Mouse (Mus musculus): Measurements from ENCODE around the gene Tbccd1.
"Not testable (repeated sequence)": the region's sequence is repeated elsewhere in the genome, so short reads cannot be mapped to it uniquely, and the experiment has no call there.

Tbccd1 gene

DNA sequence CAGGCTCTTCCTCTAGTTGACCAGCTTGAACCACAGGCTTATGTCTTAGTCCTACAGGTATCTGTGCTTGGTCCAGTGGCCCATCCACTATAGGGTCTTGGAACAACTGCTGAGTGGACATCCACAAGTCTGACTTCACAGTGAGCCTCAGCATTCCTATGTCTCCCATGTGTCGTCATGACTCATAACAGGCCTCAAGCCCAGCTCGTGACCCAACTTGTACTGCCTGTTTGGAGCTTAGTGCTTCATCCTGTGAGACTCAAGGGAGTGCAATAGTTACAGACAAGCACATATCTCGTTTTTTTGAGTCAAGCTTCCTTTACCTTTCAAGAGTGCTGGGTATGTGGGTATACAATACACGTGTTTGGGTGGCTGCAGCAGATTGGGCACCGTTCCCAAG lies 74.8 kb downstream of the Tbccd1 start:
- no peak for DNase-seq (ENCODE audit: extremely low spot score)

- DNase-seq (ENCODE audit: extremely low spot score) = no peak
Observed at GRCm38 (mm10) chr16:22779228-22779835, 78.1 kb downstream of the Tbccd1 start.

- not testable (repeated sequence) for DNase-seq (ENCODE audit: extremely low spot score)
Observed at GRCm38 (mm10) chr16:22778296-22778695, 79.2 kb downstream of the Tbccd1 start.

DNA sequence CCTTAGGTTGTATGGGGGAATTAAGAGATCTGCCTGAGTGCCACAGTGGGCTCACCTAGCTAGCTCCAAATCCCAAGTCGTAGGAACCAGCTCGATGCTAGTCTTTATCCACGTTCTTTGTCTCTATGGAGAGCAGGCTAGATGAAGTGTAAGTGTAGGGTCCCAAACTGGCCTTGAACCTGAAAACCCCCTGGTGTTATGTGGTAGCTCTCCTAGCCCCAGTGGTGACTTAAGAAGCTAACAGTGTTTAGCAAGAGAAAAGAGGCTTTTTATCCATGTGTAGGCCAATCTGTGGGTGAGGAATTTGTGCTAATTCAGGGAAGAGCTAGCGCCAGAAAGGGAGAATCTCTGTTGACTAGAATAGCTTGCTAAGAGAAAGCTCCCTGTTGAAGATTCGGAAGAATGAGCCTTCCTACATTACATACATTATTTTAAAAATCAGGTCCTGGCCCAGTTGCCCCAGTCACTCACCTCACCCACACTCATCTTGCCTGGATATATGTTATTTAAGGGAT lies 81.9 kb downstream of the Tbccd1 start:
- no peak for DNase-seq (ENCODE audit: extremely low spot score)

DNA sequence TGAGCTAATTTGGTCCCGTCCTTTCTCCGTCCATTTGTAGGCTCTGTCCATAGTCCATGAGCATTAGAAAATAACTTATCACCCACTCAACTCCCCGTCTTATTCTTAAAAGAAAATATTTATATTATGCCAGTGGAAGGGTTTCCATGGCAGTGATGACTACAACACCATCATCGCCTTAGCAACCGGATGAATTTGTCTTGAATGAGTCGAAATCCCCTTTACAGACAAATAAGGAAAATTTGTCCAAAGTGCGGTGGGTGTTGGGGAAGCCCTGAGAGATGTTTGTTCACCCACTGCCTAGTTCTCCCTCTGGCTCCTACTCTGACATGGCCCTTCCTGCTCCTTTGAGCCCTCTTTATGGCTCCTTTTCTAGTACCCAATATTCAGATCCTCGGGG lies 88.8 kb downstream of the Tbccd1 start:
- DNase-seq (ENCODE audit: extremely low spot score) = no peak

DNA sequence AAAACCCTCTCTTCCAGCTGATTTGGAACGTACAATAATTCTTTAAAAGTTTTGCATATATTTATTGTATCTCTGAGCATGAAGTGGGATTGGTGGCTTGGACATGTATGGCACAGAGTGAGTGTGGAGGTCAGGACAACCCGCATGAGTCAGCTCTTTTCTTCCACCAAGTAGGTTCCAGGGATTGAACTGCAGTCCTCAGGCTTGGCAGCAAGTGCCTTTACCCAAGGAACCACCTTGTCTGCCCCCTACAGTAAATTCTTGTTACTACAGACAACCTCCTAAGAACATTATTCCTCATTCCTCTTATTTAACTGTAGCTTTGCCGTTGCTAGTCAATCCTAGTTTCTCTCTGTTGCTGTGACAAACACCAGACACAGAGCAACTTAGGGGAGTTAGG lies 90.1 kb downstream of the Tbccd1 start:
- no peak for DNase-seq (ENCODE audit: extremely low spot score)

DNA sequence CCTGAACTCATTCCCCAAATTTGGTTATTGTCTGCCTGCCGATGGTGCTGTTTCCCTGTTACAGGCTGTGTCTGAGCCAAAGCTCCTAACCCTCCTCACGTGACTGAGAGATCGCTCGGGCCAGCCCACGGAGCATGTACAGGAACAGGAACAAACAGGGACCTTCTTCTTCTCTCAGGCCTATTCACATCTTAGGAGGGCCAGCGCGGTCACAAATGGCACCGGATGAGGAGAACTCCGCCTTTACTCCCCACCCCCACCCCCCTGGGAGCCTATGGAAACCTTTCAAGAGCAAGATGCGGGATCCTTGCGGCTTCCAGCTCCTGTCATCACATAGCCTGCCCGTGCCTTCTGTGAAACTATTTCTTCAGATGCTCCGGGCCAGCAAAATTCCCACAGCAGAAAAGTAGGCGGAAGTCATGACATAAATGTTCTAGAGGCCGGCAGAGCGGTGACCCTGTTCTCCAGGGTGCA lies 90.7 kb downstream of the Tbccd1 start:
- no peak for DNase-seq (ENCODE audit: extremely low spot score)

DNA sequence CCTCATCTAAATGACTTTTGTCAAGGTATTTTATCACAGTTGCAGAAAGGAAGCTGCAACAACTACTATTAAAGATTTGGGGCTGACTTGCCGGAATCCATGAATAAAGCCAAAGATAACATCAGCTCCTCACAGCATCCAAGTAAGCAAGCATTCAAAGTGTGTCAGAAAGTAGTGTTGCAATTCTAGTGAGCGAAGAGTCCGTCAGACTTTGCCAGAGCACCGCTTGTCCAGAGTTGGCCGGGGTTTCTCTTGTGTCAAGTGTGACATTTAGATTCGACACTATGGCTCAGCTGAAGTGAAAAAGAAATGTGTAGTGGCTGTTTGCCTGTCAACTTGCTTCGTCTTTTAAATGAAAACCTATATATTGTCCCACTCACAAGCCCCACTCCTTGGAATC lies 91.9 kb downstream of the Tbccd1 start:
- no peak for DNase-seq (ENCODE audit: extremely low spot score)
